Mouse (Mus musculus) small intestine, adult 2 months (tissue): ENCODE results near the gene Stk11ip.

Source experiments
- CTCF ChIP-seq: fragments of 200-500 bp; IDR thresholded peaks from 2 replicates; pipeline ENCODE4 v1.5.1; 2012; ENCODE audit warnings: low read depth, mild to moderate bottlenecking, control low read depth, inconsistent platforms, low read length, moderate library complexity, mixed read lengths; ENCODE audit not compliant: insufficient replicate concordance, insufficient read length; ENCODE audit errors: extremely low read depth
- POLR2A ChIP-seq: fragments of 200-500 bp; IDR thresholded peaks from 2 replicates; pipeline ENCODE4 v1.6.1; 2012; ENCODE audit warnings: low read depth, mild to moderate bottlenecking, control low read depth, inconsistent platforms, low read length, moderate library complexity

- TF ChIP-seq POLR2A (no peak), CTCF (no peak)
Observed at GRCm38 (mm10) chr1:75582625-75582956, 61.3 kb downstream of the Stk11ip start.
